Mouse (Mus musculus): Measurements from ENCODE around the gene Gm1043.

The Gm1043 gene

DNA sequence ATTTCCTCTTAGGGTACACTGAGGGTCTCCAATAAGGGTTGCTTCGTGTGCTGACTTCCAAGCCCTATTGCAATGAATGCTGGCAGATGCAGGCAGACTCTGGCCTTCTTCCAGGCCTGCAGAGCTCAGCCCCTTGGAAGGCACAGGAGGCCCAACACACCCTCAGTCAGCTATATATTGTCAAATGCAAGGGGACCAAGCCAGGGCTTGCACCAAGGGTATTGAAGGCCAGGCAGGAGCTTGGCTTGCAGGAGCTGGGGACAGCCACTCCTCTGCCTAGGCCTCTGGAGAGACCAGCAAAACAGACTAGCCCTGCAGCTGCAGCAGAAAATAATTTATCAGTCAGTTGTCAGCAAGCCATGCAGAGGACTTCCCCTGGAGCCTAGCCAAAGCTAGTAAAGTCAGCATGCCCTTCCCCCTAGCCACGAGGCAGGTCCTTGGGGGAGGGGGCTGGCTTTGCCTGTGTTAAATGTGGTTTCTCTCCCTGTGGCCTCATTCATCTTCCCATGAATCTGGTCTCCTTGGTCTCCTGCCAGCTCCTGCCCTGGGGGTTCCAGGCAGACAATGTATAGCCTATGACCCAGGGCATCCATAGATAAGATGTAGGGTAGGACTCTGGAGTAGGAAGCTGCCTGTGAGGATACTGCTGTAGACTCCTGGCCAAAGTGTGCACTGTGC, 113.0 kb downstream of the Gm1043 start:
- no peak for DNase-seq (ENCODE audit: low spot score in 2 of 2)

DNA sequence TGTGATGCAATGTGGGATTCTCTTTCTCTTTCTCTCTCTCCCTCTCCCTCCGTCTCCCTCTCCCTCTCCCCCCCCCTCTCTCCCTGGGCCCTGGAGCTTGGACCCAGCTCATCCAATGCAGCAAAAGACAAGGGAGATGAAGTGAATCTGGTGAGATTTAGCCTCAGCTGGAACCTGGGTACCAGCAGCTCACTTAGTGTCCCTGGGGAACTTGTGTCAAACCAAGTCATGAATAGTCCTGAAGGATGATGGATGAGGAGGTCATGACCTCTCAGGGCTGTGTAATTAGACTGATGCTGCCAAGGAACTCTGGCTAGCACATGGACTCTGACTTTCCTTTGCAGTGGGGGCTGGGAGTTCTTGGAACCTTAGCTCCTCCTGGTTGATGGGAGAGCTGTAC, 117.1 kb downstream of the Gm1043 start:
- DNase-seq (ENCODE audit: low spot score in 2 of 2) = no peak

DNA sequence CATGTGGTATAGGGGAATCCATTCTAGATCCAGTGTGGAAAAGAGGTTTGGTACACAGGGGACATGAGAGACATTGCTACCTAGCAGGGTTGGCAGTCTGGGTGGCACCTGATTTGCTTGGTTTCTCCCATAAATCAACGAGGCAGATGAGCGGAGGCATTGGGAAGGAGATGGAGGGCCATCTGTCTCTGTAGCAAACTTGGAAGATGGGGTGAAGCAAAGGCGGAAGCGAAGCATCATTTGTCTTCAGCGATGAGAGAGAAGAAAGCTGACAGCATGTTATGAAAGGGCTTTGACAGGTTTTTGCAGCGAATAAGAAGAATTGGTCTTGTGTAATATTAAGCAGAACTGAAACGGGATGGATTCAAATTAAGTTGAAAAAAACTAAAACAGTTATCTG, 119.7 kb downstream of the Gm1043 start:
- DNase-seq (ENCODE audit: low spot score in 2 of 2) = no peak

DNA sequence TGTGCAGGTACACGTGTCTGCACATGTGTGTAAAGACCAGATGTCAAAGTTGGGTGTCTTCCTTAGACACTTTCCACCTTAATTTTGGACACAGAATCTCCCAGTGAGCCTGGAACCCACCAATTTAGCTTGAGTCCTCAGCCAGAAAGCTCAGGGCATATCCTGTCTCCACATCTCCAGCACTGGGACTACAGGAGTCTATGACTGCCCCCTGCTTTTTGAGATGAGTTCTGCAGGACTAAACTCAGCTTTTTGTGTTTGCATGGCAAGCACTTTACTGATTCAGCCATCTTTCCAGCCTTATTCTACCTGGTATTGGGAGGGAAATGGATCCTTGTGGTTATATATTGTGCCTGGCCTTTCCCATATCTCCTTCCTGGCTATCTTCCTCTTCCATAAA, 120.2 kb downstream of the Gm1043 start:
- no peak for DNase-seq (ENCODE audit: low spot score in 2 of 2)

DNA sequence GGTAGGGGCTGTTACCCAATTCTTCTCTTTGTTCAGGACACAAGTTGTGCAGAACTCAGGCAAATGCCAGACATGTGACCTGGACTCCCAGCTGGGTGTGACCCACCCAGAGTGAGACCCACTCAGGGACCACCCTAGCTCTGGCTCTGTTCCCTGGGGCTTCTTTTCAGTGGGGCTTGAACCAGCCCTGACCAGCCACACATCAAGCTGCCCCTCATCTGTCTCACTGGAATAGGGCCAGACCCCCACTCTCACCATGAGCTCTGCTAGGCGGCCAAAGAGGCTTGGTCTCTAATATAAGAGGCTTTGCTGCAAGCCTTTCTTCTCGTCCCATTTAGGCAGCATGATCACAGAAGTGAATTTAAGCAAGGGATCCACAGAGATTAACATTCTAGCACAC, 121.2 kb downstream of the Gm1043 start:
- DNase-seq (ENCODE audit: low spot score in 2 of 2) = no peak

DNA sequence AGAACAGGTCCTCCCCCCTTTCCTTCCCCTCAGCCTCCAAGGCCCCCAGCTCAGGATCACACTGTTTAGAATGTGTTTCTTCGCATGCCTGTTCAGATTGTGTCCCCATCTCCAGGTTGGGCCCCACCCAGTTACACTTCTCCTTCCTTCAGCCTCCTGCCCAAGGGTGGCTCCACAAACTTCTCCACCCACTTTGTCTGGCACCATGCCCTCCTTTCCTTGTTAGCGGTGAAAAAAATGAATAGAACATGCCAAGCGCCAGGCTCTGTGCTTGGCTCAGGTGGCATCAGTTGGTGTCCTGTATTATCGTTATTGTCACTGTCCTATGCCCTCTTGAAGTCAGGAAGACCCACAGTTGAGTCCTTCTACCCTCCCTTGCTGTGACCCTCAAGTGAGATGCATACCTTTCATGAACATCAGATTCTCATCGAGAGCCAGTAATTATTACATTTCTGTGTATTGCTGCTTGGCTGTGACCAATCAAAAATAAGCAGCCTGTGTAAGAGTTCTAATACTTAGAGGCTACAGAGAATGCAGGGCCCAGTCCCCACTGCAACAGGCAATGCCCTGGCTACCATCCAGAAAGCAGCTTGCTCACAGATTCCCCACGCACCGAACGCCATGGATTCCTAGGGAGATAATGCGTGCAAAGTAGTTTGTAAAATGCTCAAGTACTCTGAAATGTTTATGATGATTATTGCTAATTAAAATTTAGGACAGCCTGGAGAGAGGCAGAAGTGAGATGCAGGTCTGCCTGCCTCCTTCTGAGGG, 128.0 kb downstream of the Gm1043 start:
- DNase-seq (ENCODE audit: low spot score in 2 of 2) = no peak

DNA sequence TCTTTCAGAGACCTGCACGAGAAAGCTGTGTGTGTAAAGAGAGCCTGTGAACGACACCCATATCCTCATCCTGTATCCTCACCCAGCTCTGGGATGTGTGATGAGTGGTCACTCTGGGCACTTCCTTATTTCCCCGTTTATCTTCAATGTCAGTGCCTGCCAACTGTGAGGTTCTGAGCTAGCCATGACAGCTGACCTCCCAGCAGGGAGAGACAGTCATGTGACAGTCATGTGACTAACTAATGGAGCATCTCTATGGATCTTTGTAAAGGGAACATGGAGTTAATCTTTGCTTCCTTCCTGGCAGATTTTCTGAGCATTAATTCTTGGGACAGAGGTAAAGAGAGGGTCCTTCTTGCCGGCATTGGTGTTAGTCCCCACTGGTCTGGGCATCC, 128.5 kb downstream of the Gm1043 start:
- no peak for DNase-seq (ENCODE audit: low spot score in 2 of 2)

DNA sequence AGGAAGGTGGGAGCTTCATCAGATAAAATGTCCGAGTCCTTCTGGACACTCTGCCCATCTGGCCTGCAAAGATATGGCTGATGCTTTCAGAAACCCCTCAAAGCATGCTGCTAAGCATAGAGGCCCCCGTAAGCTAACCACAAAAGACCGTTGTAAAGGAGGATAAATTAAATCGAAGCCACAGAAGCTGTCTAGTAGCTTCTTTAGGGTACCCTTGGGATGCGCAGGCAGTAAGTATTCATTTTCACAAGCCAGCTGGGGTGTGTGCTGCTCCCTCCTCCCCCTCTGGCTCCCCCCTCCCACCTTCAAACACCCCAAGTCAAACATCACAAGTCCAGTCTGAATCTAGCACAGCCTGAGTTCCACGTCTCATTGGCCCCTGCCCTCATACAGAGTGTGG, 129.4 kb downstream of the Gm1043 start:
- DNase-seq (ENCODE audit: low spot score in 2 of 2) = no peak

DNA sequence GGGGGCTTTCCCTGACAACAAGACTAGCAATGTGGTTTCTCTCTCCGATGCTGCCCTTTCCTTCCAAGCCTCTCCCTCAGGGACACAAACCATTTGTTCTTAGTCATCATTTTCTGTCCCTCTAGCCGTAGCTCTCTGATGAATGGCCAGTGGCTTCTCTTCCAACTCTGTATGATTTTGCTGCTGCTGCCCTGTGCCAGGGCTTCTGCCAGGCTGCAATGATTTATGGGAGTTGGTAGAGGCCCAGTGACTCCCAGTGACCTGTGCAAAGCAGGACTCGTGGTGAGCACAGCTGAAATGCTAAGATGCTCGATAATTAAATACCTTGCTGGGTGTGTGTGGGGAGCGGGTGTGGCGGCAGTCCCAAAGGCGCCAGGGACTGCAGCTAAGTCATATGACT, 130.1 kb downstream of the Gm1043 start:
- DNase-seq (ENCODE audit: low spot score in 2 of 2) = no peak

DNA sequence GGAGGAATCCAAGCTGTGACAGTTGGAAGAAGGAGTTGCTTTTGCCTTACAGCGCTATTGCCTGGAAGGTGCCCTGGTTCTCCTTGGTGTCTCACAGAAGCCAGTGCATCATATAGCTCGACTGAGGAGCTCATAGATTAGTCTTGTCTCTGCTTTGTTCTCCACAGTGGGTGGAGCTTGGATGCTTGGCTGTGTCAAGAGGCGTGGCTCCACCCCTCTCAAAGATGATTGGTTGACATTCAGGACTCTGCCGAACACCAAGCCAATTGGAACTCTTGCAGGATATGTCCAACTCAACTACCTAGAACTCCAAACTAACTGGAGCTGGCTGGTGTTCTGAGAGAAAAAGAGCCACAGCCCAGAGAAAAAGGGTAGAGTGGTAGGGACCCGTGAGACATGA, 134.4 kb downstream of the Gm1043 start:
- no peak for DNase-seq (ENCODE audit: low spot score in 2 of 2)

DNA sequence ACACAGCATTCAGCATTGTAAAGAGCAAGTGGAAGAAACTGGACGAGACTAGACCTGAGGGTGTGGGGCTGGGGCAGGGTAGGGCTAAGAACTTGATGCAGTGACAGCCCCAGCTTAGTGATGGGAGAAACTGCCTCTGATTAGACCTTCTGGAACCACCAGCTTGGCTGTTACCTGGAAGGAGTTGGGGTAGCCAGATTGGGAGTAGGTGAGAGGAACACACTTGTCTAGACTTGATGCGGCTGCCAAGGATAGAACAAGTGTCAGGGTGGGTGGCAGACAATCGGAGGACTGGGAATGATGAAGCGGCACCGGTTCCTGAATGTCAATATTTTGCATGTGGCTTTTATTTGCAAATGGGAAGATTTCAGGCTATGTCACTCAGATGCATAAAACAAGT, 135.4 kb downstream of the Gm1043 start:
- DNase-seq (ENCODE audit: low spot score in 2 of 2) = no peak

DNA sequence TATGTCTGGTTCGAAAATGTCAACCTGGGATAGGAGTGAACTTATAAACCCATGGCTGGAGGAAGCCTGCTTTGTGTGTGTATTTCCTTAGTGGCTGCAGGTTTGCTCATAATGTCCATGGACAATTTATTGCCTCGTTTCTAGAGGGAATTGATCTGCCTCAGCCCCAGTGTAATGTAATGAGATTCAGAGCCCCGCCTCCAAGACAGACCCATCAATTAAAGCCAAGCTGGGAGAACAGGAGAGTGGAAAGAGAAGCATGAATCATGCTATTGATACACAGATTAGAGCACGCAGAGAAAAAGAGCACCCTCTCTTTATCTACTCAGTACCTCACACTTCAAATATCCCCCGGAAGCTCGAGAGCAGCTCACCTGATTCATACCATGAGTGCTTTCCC, 136.4 kb downstream of the Gm1043 start:
- no peak for DNase-seq (ENCODE audit: low spot score in 2 of 2)

DNA sequence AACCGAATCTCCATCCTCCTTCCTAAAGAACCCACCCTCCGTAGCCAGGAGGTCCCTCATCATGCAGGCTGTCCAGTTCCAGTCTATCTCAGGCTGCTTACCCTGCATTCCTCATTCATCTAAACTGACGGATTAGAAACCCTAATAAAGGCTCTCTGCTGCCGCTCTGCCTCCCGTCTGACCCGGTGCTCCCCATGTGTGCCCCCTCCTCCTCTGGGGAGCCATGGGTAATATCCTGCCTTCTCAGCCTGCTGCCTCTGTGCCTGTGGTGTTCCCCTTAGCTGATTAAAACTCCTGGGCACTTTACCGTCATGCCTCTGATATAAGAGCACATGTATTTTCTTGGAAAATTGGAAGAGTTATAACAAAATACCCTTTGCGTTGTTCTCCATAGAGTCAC, 137.1 kb downstream of the Gm1043 start:
- DNase-seq (ENCODE audit: low spot score in 2 of 2) = no peak

DNA sequence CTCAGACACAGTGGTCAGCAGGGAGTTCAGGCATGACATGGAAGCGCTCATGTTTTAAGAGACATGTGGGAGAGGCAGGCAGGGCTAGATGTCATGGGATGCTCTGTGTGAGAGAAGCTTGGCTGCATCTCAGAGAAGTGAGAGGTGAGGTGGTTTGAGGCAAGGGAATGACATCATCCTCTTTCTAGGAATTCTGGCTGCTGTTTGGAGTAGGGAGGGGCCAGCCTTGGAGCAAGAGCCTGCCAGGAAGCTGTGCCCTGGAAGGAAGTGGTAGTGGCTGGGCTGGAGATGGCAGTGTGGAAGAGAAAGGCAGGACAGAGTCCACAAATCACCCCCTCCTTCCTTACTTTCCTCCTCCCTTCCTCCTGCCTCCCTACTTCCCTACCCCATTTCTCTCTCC, 140.5 kb downstream of the Gm1043 start:
- DNase-seq (ENCODE audit: low spot score in 2 of 2) = no peak

DNA sequence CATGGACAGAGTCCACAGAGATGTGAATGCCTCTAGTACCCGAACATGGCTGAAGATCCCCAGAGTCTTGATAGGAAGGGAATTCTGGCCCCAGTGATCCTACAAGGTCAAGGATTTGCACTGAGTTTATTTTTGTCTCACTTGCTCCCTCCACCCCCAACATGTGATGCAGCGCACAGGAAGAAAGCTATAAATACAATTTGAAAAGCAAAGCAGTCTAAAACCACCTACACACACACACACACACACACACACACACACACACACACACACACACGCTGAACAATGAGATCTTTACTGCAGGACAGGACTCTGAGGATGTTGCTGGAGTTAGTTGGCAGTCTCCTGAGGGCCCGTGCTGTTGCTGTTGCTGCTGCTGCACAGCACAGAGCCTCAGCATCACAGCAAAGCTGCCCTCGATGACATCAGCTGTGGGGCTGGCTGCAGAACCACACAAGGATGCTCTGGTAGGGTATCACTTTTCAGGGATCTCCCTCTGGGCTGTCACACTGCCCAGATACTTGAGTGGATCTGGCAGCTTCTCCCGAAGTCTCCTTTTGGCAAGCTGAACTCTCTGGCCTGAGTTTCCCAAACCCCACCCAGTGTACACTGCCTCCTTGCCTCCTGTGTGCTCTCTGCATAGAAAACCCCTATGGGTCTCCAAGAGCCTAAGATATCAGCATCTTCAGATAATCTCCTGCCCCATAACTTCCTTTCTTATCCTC, 142.9 kb downstream of the Gm1043 start:
- DNase-seq (ENCODE audit: low spot score in 2 of 2) = no peak

DNA sequence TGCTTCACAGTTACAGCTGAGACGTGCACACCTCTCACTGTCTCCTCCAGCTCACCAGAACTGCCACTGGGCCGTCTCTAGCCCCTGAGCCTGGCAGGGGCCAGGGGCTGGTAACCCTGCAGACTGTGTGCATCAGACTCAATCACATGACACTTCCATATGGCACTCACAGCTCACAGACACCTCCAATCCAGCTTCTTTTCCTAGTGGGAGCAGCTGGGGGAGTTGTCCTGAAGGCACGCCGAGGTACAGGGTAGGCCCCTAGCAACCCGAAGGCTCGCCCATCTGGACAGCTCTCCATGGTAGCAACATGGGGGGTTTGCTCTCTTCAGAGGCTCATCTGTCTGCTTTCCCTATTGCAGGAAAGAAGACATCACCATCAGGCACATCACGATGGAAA, 143.7 kb downstream of the Gm1043 start:
- DNase-seq (ENCODE audit: low spot score in 2 of 2) = no peak

DNA sequence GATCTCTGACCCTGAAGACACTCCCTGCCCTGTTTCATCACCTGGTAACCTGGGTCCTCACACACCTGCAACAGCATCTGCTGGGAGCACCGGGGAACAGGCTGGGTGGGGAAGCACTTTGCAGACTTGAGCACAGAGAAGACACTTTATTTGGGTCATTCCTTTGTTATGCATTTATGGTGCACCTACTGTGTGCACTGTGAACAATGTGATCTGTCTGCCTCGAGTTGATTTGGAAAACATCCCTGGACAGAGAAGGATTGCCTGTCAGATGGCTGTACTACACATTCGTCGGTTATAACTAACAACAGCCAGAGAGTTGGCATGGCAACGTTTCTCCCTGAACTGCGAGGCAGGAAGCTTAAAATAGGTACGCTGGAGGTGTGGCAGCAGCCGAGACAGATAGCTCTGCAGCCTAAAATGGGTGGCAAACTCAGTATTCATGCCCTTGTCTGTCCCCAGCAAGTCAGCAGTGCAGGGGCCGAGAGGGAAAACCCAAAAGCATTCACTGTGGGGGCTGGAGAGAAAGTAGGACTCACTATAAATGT, 147.9 kb downstream of the Gm1043 start:
- DNase-seq (ENCODE audit: low spot score in 2 of 2) = no peak

DNA sequence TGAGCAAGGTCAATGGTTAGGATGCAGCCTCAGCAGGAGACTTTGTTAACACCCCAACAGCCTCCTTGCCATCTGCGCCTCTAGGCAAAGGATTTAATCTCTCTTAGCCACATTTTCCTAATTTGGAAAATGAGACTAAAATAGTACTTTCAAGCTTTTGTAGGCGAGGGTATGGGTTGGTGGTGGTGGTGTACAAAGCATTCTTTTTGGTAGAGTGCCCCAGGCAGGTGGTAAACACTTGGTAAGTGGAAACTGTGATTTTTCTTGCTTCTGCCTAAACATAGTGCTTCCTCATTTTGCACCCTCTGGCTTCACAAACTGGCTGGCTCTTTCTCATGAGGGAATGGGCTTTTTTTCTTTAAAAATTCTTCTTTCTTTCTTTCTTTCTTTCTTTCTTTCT, 153.5 kb downstream of the Gm1043 start:
- DNase-seq (ENCODE audit: low spot score in 2 of 2) = no peak

DNA sequence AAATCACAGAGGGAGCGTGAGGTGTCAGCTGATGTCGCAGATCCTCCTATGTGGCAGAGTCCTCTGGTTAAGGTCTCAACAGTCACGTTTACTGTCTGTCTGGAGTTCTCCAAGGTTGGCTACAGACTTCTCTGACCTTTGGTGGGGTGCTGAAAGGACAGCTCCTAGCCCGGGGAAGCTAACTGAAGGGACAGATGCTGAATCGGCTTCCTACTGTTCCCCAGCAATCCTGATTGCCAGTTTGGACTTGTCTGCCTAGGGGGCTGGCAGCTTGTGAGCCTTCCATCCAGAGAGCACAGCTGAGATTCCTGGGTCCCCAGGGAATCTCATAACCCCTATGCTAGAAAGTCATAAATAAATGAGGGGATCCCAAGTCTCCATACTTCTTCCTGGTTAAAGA, 155.4 kb downstream of the Gm1043 start:
- DNase-seq (ENCODE audit: low spot score in 2 of 2) = no peak

DNA sequence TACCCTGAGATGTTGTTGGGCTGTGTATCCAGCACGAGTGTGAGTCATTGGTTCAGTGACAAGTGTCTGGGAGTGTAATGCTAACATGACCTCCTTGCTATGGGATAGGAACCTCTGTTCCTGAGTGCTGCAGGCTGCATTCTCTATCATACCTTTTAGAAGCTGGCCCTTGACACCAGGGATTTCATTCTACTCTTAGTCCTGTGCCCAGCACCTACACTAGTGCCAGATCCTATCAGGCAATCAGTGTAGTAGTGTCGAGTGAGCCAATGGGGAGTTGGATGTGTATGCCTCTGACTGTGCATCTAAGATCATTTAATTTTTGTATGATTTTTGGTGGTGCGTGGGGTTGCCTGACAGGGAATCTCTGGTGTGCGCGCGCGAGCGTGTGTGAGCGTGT, 156.1 kb downstream of the Gm1043 start:
- no peak for DNase-seq (ENCODE audit: low spot score in 2 of 2)

DNA sequence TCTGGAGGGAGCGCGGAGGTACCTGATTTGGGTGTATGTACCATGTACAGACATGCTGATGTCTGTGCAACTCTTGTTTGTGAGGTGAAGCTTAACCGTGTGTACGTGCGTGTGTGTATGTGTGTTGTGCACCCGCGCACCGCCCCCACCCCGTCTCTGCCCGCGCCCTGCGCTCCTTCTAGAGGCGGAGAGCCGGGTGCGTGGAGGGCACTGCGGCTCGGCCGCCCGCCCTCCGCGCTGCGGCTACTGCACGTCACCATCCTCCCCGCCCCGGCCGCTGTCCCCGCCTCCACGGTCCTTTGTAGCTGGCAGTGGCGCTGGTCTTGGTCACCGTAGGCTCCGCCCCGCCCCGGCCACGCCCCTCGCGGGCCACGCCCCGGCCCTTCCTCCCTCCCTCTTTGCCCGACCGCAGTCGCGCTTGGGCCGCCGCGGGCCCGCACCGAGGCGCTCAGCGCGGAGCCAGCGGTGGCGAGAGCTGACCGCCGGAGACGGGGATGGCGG, 156.5 kb downstream of the Gm1043 start, which contains the start of gene Crmp1:
Crmp1 (plus strand) TSS at position 290 of the 501 bp plus-strand sequence.
- DNase-seq (ENCODE audit: low spot score in 2 of 2) = no peak

DNA sequence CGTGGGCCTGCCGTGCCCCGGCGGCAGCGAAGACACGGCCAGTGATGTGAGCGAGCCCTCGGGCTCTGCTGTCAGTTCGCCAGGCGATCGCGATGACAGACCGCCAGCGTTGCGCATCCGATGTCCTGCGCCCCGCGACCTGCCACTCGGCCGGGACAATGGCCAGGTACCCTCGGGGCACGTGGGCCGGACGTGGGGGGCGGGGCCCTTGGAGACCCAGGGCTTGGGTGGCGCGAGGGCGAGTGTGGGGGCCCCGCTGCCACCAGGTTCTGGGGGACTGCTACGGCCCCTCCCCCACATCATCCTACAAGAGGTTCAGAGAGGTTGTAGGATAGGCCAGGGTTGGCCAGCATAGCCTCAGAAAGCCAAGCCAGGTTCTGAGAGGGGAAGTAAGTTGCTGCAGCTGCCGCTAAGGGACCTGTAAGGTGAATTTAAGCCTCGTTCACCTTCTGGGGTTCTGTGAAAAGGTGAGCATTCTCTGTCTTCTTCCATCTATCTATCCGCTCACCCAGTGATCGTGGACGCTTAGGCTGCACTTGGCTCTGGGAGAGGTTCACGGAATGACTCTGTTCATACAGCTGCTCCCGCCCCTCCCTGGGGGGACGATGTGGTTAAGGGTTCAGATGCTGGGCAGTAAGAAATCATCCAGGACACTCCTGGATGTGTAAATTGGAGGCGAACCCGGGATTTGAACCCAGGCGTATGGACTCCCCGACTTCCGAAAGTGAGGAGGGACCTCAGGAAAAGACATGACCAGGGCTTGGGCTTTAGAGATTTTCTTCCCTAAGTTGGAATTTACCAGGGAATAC, 157.4 kb downstream of the Gm1043 start:
- no peak for DNase-seq (ENCODE audit: low spot score in 2 of 2)

All from urinary bladder, postnatal 4 days (tissue).